In the genomic region with DNA sequence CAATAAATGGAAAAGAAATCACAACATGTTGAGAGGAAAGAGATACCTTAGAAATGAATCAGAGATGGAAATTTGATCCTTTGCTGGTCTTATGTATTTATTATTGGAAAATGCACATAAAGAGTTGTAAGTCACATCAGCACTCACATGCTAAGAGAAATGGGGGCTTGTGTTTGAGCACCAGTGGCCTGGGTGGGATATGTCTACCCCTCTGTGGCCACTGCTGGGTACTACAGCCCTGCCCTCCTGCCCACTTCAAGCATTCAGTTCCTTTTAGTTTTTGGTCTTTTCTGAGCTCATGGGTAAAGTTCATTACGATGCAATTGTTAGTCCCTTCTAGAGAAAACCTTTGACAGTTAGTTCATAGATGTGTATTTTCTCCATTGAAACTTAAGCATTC, we compare ENCODE assay signal across 8 mouse cellular contexts.
DNase-seq lines count a peak whose midpoint lies in the region; ATAC-seq lines count a peak whose summit lies in the region.

No protein-coding gene starts in this region.

- no peak overlapping the region for H3K9ac ChIP-seq in neural tube, embryonic 11.5 days (ENCODE audit: low read length)

- 0 out of 2 replicates have a peak, but pooled peaks have one; percentile 70 for ATAC-seq in neural tube, embryonic 11.5 days (ENCODE audit: insufficient read depth, low FRiP score, low TSS enrichment)

- no peak overlapping the region for H3K27ac ChIP-seq in neural tube, embryonic 11.5 days (ENCODE audit: low read depth, low read length)
- H3K27ac ChIP-seq in limb, embryonic 10.5 days, result peak overlapping the region; percentile 36; the same call in 1 of the 2 replicates

- peak; percentile 3 for DNase-seq in gastrocnemius, adult 18-20 months (ENCODE audit: low spot score)
- no peak for DNase-seq in gastrocnemius, adult 8-10 months (ENCODE audit: low spot score in 2 of 2)
- DNase-seq in neural tube, embryonic 11.5 days (ENCODE audit: low spot score), result peak; percentile 23
- no peak for DNase-seq in neural tube, embryonic 10.5 days (ENCODE audit: extremely low spot score, low spot score)
- peak; percentile 35 for DNase-seq in embryo, embryonic 9.5 days (ENCODE audit: extremely low spot score)
- no peak for DNase-seq in limb, embryonic 10.5 days (ENCODE audit: low spot score)
- DNase-seq in retina, postnatal 1 day, result peak; percentile 40
- DNase-seq in spleen, adult 18-20 months, result no peak

- WGBS in neural tube, embryonic 11.5 days, result 62% methylated on average over 1 of the region's 1 CpGs
- WGBS in limb, embryonic 10.5 days, result 51% methylated on average over 1 of the region's 1 CpGs

- H3K4me2 ChIP-seq in neural tube, embryonic 11.5 days (ENCODE audit: low read depth), result no peak overlapping the region

- no peaks in the 10 kb centered on the region for H3K9me3 ChIP-seq in neural tube, embryonic 11.5 days (ENCODE audit: control insufficient read depth, low read length)
- no peaks in the 10 kb centered on the region for H3K9me3 ChIP-seq in limb, embryonic 10.5 days (replicated peaks)

- H3K4me1 ChIP-seq in neural tube, embryonic 11.5 days (ENCODE audit: control insufficient read depth, insufficient read depth, low read length), result no peaks in the 10 kb centered on the region
- H3K4me1 ChIP-seq in limb, embryonic 10.5 days, result peaks cover 37% of the 10 kb centered on the region

- no peaks in the 10 kb centered on the region for H3K36me3 ChIP-seq in neural tube, embryonic 11.5 days (ENCODE audit: control insufficient read depth, insufficient read depth, low read length)
- H3K36me3 ChIP-seq in limb, embryonic 10.5 days, result peaks cover under 1% of the 10 kb centered on the region; the same call in 1 of the 2 replicates

- H3K27me3 ChIP-seq in neural tube, embryonic 11.5 days (ENCODE audit: control insufficient read depth, insufficient read depth, low read length), result no peaks in the 10 kb centered on the region
- no peaks in the 10 kb centered on the region for H3K27me3 ChIP-seq in limb, embryonic 10.5 days (ENCODE audit: low read depth, poor library complexity, severe bottlenecking)

- H3K4me3 ChIP-seq in neural tube, embryonic 11.5 days (ENCODE audit: low read depth, low read length), result no peak overlapping the region
- H3K4me3 ChIP-seq in limb, embryonic 10.5 days, result no peak overlapping the region

Comparison
In these comparisons a context has a peak if more than half of its experiments do, and no peak if none do; other contexts are left out.
1. DNase-seq: peak in gastrocnemius, adult 18-20 months (single experiment), neural tube, embryonic 11.5 days (single experiment), embryo, embryonic 9.5 days (single experiment) and retina, postnatal 1 day (single experiment); none in gastrocnemius, adult 8-10 months (0 of 2), neural tube, embryonic 10.5 days (single experiment), limb, embryonic 10.5 days (single experiment) and spleen, adult 18-20 months (0 of 2).